Comparison of ENCODE assay signal across 15 mouse cellular contexts in genomic region chr17:66507049-66507954, GRCm38 (mm10). TPM values are rescaled to one million over a fixed set of nuclear protein-coding genes. Genes with fewer than 3 reads are reported as not detected.
DNase-seq lines count a peak whose midpoint lies in the region; ATAC-seq and TF ChIP-seq lines count a peak whose summit lies in the region.
"Had no signal": no experiment of that assay in that cellular context is flagged by ENCODE, and none has a peak within 500 bp of the region (broad histone marks: within the 10 kb centered on the region; RNA-seq: fewer than 3 reads in every experiment).

No protein-coding gene starts in this region.

- H3K27ac ChIP-seq in embryonic facial prominence, embryonic 14.5 days (replicated peaks; ENCODE audit: low read depth, low read length): no peak overlapping the region
- H3K27ac ChIP-seq in embryonic facial prominence, embryonic 10.5 days (replicated peaks): no peak overlapping the region; the same call in 1 of the 2 replicates
- H3K27ac ChIP-seq in stomach, embryonic 16.5 days (ENCODE audit: low read length): peak overlapping the region; percentile 38; the same call in 1 of the 2 replicates
- H3K27ac ChIP-seq: hindbrain, embryonic 15.5 days; layer of hippocampus, adult 2 months; neural tube, embryonic 13.5 days had no signal

- H3K9me3 ChIP-seq in embryonic facial prominence, embryonic 14.5 days (ENCODE audit: control insufficient read depth, low read length): no peaks in the 10 kb centered on the region
- H3K9me3 ChIP-seq in embryonic facial prominence, embryonic 10.5 days: no peaks in the 10 kb centered on the region
- no peaks in the 10 kb centered on the region for H3K9me3 ChIP-seq in stomach, embryonic 16.5 days (replicated peaks; ENCODE audit: control insufficient read depth, low read length)
- H3K9me3 ChIP-seq: hindbrain, embryonic 15.5 days; neural tube, embryonic 13.5 days had no signal

- TF ChIP-seq POLR2A in lung, adult 2 months (IDR thresholded peaks at IDR 0.05; ENCODE audit: borderline replicate concordance, extremely low read depth, low read depth, low read length): no peak

- ATAC-seq in embryonic facial prominence, embryonic 14.5 days (ENCODE audit: low read depth): no peak
- ATAC-seq in stomach, embryonic 16.5 days (ENCODE audit: insufficient read depth, low FRiP score): peak; percentile 32; the same call in 1 of the 2 replicates
- no peak for ATAC-seq in activated CD4-positive, CD25-positive, alpha-beta regulatory T cell, adult 4 months
- ATAC-seq: forebrain, embryonic 14.5 days had no signal

- WGBS in embryonic facial prominence, embryonic 14.5 days: 79% methylated on average over 9 of the region's 9 CpGs
- 92% methylated on average over 9 of the region's 9 CpGs for WGBS in embryonic facial prominence, embryonic 10.5 days
- 72% methylated on average over 9 of the region's 9 CpGs for WGBS in lung, adult 2 months
- 72% methylated on average over 9 of the region's 9 CpGs for WGBS in stomach, embryonic 16.5 days

- H3K4me3 ChIP-seq in embryonic facial prominence, embryonic 14.5 days (ENCODE audit: low read depth, low read length): no peak overlapping the region
- H3K4me3 ChIP-seq in embryonic facial prominence, embryonic 10.5 days: no peak overlapping the region
- H3K4me3 ChIP-seq in lung, adult 2 months (replicated peaks; ENCODE audit: extremely low read depth, low read depth, low read length): no peak overlapping the region
- no peak overlapping the region for H3K4me3 ChIP-seq in stomach, embryonic 16.5 days (replicated peaks; ENCODE audit: low read length)
- H3K4me3 ChIP-seq: hindbrain, embryonic 15.5 days; layer of hippocampus, adult 2 months; neural tube, embryonic 13.5 days had no signal

- H3K4me1 ChIP-seq in embryonic facial prominence, embryonic 14.5 days (ENCODE audit: control insufficient read depth, insufficient read depth, low read length): no peaks in the 10 kb centered on the region
- peaks cover 12% of the 10 kb centered on the region; the same call in 1 of the 2 replicates for H3K4me1 ChIP-seq in embryonic facial prominence, embryonic 10.5 days
- H3K4me1 ChIP-seq in lung, adult 2 months (ENCODE audit: control insufficient read depth, insufficient read depth, low read length): peaks cover 22% of the 10 kb centered on the region
- H3K4me1 ChIP-seq in stomach, embryonic 16.5 days (ENCODE audit: control insufficient read depth, insufficient read depth, low read length): peaks cover 20% of the 10 kb centered on the region

- no peaks in the 10 kb centered on the region for H3K27me3 ChIP-seq in embryonic facial prominence, embryonic 14.5 days (replicated peaks; ENCODE audit: control insufficient read depth, insufficient read depth, low read length)
- no peaks in the 10 kb centered on the region for H3K27me3 ChIP-seq in embryonic facial prominence, embryonic 10.5 days (replicated peaks; ENCODE audit: low read depth, poor library complexity, severe bottlenecking)
- H3K27me3 ChIP-seq in stomach, embryonic 16.5 days (ENCODE audit: control insufficient read depth, insufficient read depth, low read length): no peaks in the 10 kb centered on the region
- H3K27me3 ChIP-seq: CH12.LX; hindbrain, embryonic 15.5 days; neural tube, embryonic 13.5 days had no signal

- peaks cover 37% of the 10 kb centered on the region for H3K36me3 ChIP-seq in embryonic facial prominence, embryonic 14.5 days (ENCODE audit: control insufficient read depth, insufficient read depth, low read length)
- H3K36me3 ChIP-seq in embryonic facial prominence, embryonic 10.5 days (replicated peaks): peaks cover 76% of the 10 kb centered on the region
- peaks cover 4% of the 10 kb centered on the region; the same call in 1 of the 2 replicates for H3K36me3 ChIP-seq in stomach, embryonic 16.5 days (ENCODE audit: control insufficient read depth, insufficient read depth, low read length)

- no peak for TF ChIP-seq CTCF in lung, adult 2 months (IDR thresholded peaks at IDR 0.05; ENCODE audit: insufficient read depth, low read length)

- DNase-seq in embryonic facial prominence, embryonic 14.5 days (ENCODE audit: low spot score): peak; percentile 30
- no peak for DNase-seq in embryonic facial prominence, embryonic 10.5 days (ENCODE audit: low spot score)
- peak; percentile 15 for DNase-seq in lung, postnatal 36 days
- no peak for DNase-seq in lung, adult 2 months
- DNase-seq in brain, adult 2 months (ENCODE audit: low read depth, low spot score): peak; percentile 72
- no peak for DNase-seq in adipocyte (ENCODE audit: low spot score)
- DNase-seq: left cerebral cortex, postnatal 4 days; right cerebral cortex, postnatal 25 days had no signal

- no peak overlapping the region for H3K4me2 ChIP-seq in embryonic facial prominence, embryonic 14.5 days (ENCODE audit: low read depth, low read length)
- H3K4me2 ChIP-seq in stomach, embryonic 16.5 days (ENCODE audit: low read depth, low read length): no peak overlapping the region
- H3K4me2 ChIP-seq: hindbrain, embryonic 15.5 days; neural tube, embryonic 13.5 days had no signal

- H3K9ac ChIP-seq in embryonic facial prominence, embryonic 14.5 days (ENCODE audit: low read depth, low read length): no peak overlapping the region
- H3K9ac ChIP-seq in stomach, embryonic 16.5 days (ENCODE audit: low read length): no peak overlapping the region
- H3K9ac ChIP-seq: hindbrain, embryonic 15.5 days; neural tube, embryonic 13.5 days had no signal

RNA-seq across cellular contexts. Expression of gene Rab12, which starts 12.2 kb away (rescaled TPM):
- polyA plus RNA-seq in embryonic facial prominence, embryonic 14.5 days (2014; fragmentation: Nextera tagmentation; extraction: Ambion mirVana): 58.5 and 60.1 TPM in 2 replicates
- 25.5 and 27.4 TPM in 2 replicates for polyA plus RNA-seq in embryonic facial prominence, embryonic 10.5 days (2016; fragmentation: Nextera tagmentation; extraction: Ambion mirVana)
- 45.4 and 53.0 TPM in 2 replicates for polyA plus RNA-seq in lung, adult 2 months (2012; rRNA removed)
- 10.0 and 10.9 TPM in 2 replicates for polyA plus RNA-seq in stomach, embryonic 16.5 days (2015; fragmentation: Nextera tagmentation; extraction: Ambion mirVana)
- 10 to 100 TPM in 1 of 2 experiments, 1 to 10 TPM in 1; 7.2 to 14.1 TPM for polyA plus RNA-seq in activated CD4-positive, CD25-positive, alpha-beta regulatory T cell, adult 4 months (2017; shearing (Covaris generic))

RNA-seq across cellular contexts. Expression of gene Mtcl1, which starts 57.8 kb away (rescaled TPM):
- polyA plus RNA-seq in embryonic facial prominence, embryonic 14.5 days (2014; fragmentation: Nextera tagmentation; extraction: Ambion mirVana): 8.2 and 8.8 TPM in 2 replicates
- 13.2 and 22.3 TPM in 2 replicates for polyA plus RNA-seq in embryonic facial prominence, embryonic 10.5 days (2016; fragmentation: Nextera tagmentation; extraction: Ambion mirVana)
- 30.6 and 32.1 TPM in 2 replicates for polyA plus RNA-seq in lung, adult 2 months (2012; rRNA removed)
- 4.1 and 6.1 TPM in 2 replicates for polyA plus RNA-seq in stomach, embryonic 16.5 days (2015; fragmentation: Nextera tagmentation; extraction: Ambion mirVana)
- polyA plus RNA-seq in activated CD4-positive, CD25-positive, alpha-beta regulatory T cell, adult 4 months (2017; shearing (Covaris generic)): not detected

Comparison
In these comparisons a context has a peak if more than half of its experiments do, and no peak if none do; other contexts are left out.
1. DNase-seq: peak in embryonic facial prominence, embryonic 14.5 days (single experiment), lung, postnatal 36 days (single experiment) and brain, adult 2 months (single experiment); none in embryonic facial prominence, embryonic 10.5 days (single experiment), lung, adult 2 months (single experiment) and adipocyte (single experiment).